Mouse (Mus musculus): ENCODE measurements around the gene Phpt1. TPM values are rescaled to one million over a fixed set of nuclear protein-coding genes. Genes with fewer than 3 reads are reported as not detected.

Phpt1 gene
- polyA plus RNA-seq, 2 experiments from 2014 or later, result 53.9 to 66.8 TPM

Other genes starting within 250 kb of the Phpt1 start
- 10 to 100 TPM; 21.7 to 32.4 TPM for gene Man1b1, start 242.9 kb downstream of the Phpt1 start, polyA plus RNA-seq (2017; shearing (Covaris generic))
- 10 to 100 TPM; 15.5 to 24.6 TPM for gene Dpp7, start 218.9 kb downstream of the Phpt1 start, polyA plus RNA-seq (2017; shearing (Covaris generic))
- 10 to 100 TPM; 18.0 to 18.8 TPM for gene Uap1l1, start 209.5 kb downstream of the Phpt1 start, polyA plus RNA-seq (2017; shearing (Covaris generic))
- 1 to 10 TPM in 1 of 2 experiments, under 1 TPM in 1; 0.58 to 1.2 TPM for gene Sapcd2, start 202.9 kb downstream of the Phpt1 start, polyA plus RNA-seq (2017; shearing (Covaris generic))
- not detected for gene Entpd2, start 179.3 kb downstream of the Phpt1 start, polyA plus RNA-seq (2017; shearing (Covaris generic))
- gene Npdc1, start 175.9 kb downstream of the Phpt1 start, polyA plus RNA-seq (2017; shearing (Covaris generic)), result 1 to 10 TPM; 1.4 to 2.3 TPM
- 10 to 100 TPM in 1 of 2 experiments, 1 to 10 TPM in 1; 4.0 to 11.7 TPM for gene Fut7, start 152.0 kb downstream of the Phpt1 start, polyA plus RNA-seq (2017; shearing (Covaris generic))
- gene Abca2, start 146.5 kb downstream of the Phpt1 start, polyA plus RNA-seq (2017; shearing (Covaris generic)), result 10 to 100 TPM; 31.9 to 45.3 TPM
- 1 to 10 TPM; 1.2 to 2.2 TPM for gene Clic3, start 118.4 kb downstream of the Phpt1 start, polyA plus RNA-seq (2017; shearing (Covaris generic))
- 100 to 1,000 TPM in 1 of 2 experiments, 10 to 100 TPM in 1; 74.7 to 102 TPM for gene Paxx, start 114.1 kb downstream of the Phpt1 start, polyA plus RNA-seq (2017; shearing (Covaris generic))
- gene Ptgds, start 105.2 kb downstream of the Phpt1 start, polyA plus RNA-seq (2017; shearing (Covaris generic)), result not detected
- gene Lcn12, start 81.3 kb downstream of the Phpt1 start, polyA plus RNA-seq (2017; shearing (Covaris generic)), result not detected
- 100 to 1,000 TPM in 1 of 2 experiments, 10 to 100 TPM in 1; 60.7 to 143 TPM for gene Fbxw5, start 74.5 kb downstream of the Phpt1 start, polyA plus RNA-seq (2017; shearing (Covaris generic))
- gene C8g, start 73.5 kb downstream of the Phpt1 start, polyA plus RNA-seq (2017; shearing (Covaris generic)), result 1 to 10 TPM; 4.5 to 4.6 TPM
- gene Traf2, start 28.3 kb downstream of the Phpt1 start, polyA plus RNA-seq (2017; shearing (Covaris generic)), result 100 to 1,000 TPM in 1 of 2 experiments, 10 to 100 TPM in 1; 83.7 to 125 TPM
- 100 to 1,000 TPM; 257 to 281 TPM for gene Edf1, start 17.4 kb downstream of the Phpt1 start, polyA plus RNA-seq (2017; shearing (Covaris generic))
- gene Mamdc4, start 379 bp downstream of the Phpt1 start, polyA plus RNA-seq (2017; shearing (Covaris generic)), result 1 to 10 TPM; 1.6 to 4.7 TPM
- not detected for gene Ajm1, start 6.5 kb upstream of the Phpt1 start, polyA plus RNA-seq (2017; shearing (Covaris generic))
- gene Rabl6, start 33.3 kb upstream of the Phpt1 start, polyA plus RNA-seq (2017; shearing (Covaris generic)), result 10 to 100 TPM; 17.0 to 20.1 TPM
- gene Ccdc183, start 42.5 kb upstream of the Phpt1 start, polyA plus RNA-seq (2017; shearing (Covaris generic)), result not detected
- gene Tmem141, start 46.8 kb upstream of the Phpt1 start, polyA plus RNA-seq (2017; shearing (Covaris generic)), result under 1 TPM in 1 of 2 experiments, not detected in 1; 0.94 TPM
- gene Fcna, start 52.8 kb upstream of the Phpt1 start, polyA plus RNA-seq (2017; shearing (Covaris generic)), result 1 to 10 TPM; 1.8 to 3.5 TPM
- not detected for gene Lcn8, start 77.9 kb upstream of the Phpt1 start, polyA plus RNA-seq (2017; shearing (Covaris generic))
- not detected for gene Lcn5, start 82.7 kb upstream of the Phpt1 start, polyA plus RNA-seq (2017; shearing (Covaris generic))
- not detected for gene Lcn6, start 101.6 kb upstream of the Phpt1 start, polyA plus RNA-seq (2017; shearing (Covaris generic))
- 1 to 10 TPM in 1 of 2 experiments, under 1 TPM in 1; 0.69 to 3.0 TPM for gene Lcn10, start 107.5 kb upstream of the Phpt1 start, polyA plus RNA-seq (2017; shearing (Covaris generic))
- gene Obp2a, start 124.8 kb upstream of the Phpt1 start, polyA plus RNA-seq (2017; shearing (Covaris generic)), result not detected
- 100 to 1,000 TPM; 100 to 127 TPM for gene Bmyc, start 131.5 kb upstream of the Phpt1 start, polyA plus RNA-seq (2017; shearing (Covaris generic))
- not detected for gene Obp2b, start 161.8 kb upstream of the Phpt1 start, polyA plus RNA-seq (2017; shearing (Covaris generic))
- gene Lcn3, start 190.3 kb upstream of the Phpt1 start, polyA plus RNA-seq (2017; shearing (Covaris generic)), result not detected
- gene Lcn11, start 201.8 kb upstream of the Phpt1 start, polyA plus RNA-seq (2017; shearing (Covaris generic)), result not detected
- not detected for gene Gm13539, start 207.0 kb upstream of the Phpt1 start, polyA plus RNA-seq (2017; shearing (Covaris generic))
- gene Glt6d1, start 240.6 kb upstream of the Phpt1 start, polyA plus RNA-seq (2017; shearing (Covaris generic)), result not detected
- not detected for gene Lcn9, start 247.9 kb upstream of the Phpt1 start, polyA plus RNA-seq (2017; shearing (Covaris generic))

Measured in CD4-positive, CD25-positive, alpha-beta regulatory T cell, adult 4 months (primary cell).